ENCODE assay signal across 28 mouse cellular contexts in the genomic region with DNA sequence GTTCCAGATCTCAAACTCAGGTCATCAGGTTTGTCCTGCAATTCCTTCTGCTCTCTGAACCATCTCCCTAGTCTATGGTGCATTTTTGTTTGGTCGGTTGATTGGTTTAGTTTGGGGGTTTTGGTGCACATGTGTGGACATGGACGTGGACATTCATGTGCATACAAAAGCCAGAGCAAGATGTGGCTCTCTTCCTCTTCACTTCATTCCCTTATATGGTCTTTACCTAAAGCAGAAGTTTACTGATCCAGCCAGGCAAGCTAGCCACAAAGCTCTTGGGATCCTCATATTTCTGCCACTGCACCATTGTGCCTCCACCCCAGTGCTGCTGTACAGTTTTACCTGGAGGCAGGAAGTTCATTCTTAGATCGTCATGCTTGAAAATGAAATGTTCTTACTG. TPM values are rescaled to one million over a fixed set of nuclear protein-coding genes. Genes with fewer than 3 reads are reported as not detected.
A peak's percentile ranks its signal among the peaks of the same experiment; 100 is the strongest.
DNase-seq lines count a peak whose midpoint lies in the region; ATAC-seq lines count a peak whose summit lies in the region.
"Had no signal": no experiment of that assay in that cellular context is flagged by ENCODE, and none has a peak within 500 bp of the region (broad histone marks: within the 10 kb centered on the region; RNA-seq: fewer than 3 reads in every experiment).

No protein-coding gene starts in this region.

- H3K9me3 ChIP-seq in heart, embryonic 10.5 days: no peaks in the 10 kb centered on the region
- no peaks in the 10 kb centered on the region for H3K9me3 ChIP-seq in midbrain, embryonic 10.5 days (replicated peaks)
- H3K9me3 ChIP-seq: embryonic facial prominence, embryonic 13.5 days; forebrain, embryonic 10.5 days; forebrain, embryonic 15.5 days; heart, embryonic 15.5 days; intestine, embryonic 15.5 days; midbrain, embryonic 15.5 days had no signal

- H3K4me1 ChIP-seq in heart, embryonic 10.5 days: no peaks in the 10 kb centered on the region
- H3K4me1 ChIP-seq in midbrain, embryonic 10.5 days: no peaks in the 10 kb centered on the region
- H3K4me1 ChIP-seq: embryonic facial prominence, embryonic 13.5 days; forebrain, embryonic 10.5 days; forebrain, embryonic 15.5 days; heart, embryonic 15.5 days; intestine, embryonic 15.5 days; midbrain, embryonic 15.5 days had no signal

- peaks cover 86% of the 10 kb centered on the region for H3K36me3 ChIP-seq in heart, embryonic 10.5 days
- H3K36me3 ChIP-seq in splenic B cell, adult 2 months (ENCODE audit: control insufficient read depth, insufficient read depth, low read length, poor library complexity, severe bottlenecking): 0 out of 2 replicates have a peak, but pooled peaks cover 10% of the 10 kb centered on the region
- H3K36me3 ChIP-seq in midbrain, embryonic 10.5 days: peaks cover 98% of the 10 kb centered on the region
- H3K36me3 ChIP-seq: midbrain, embryonic 15.5 days had no signal

- H3K27ac ChIP-seq in heart, embryonic 10.5 days: no peak overlapping the region
- no peak overlapping the region for H3K27ac ChIP-seq in midbrain, embryonic 10.5 days (replicated peaks)
- H3K27ac ChIP-seq: embryonic facial prominence, embryonic 13.5 days; forebrain, embryonic 10.5 days; forebrain, embryonic 15.5 days; heart, embryonic 15.5 days; intestine, embryonic 15.5 days; kidney, postnatal 0 days; liver, embryonic 14.5 days; midbrain, embryonic 15.5 days had no signal

- H3K4me3 ChIP-seq in heart, embryonic 10.5 days: no peak overlapping the region
- no peak overlapping the region for H3K4me3 ChIP-seq in midbrain, embryonic 10.5 days
- H3K4me3 ChIP-seq: embryonic facial prominence, embryonic 13.5 days; forebrain, embryonic 10.5 days; forebrain, embryonic 15.5 days; heart, embryonic 15.5 days; intestine, embryonic 15.5 days; midbrain, embryonic 15.5 days had no signal

- ATAC-seq in inflammation-experienced regulatory T-cells, adult 6 months: peak; percentile 27
- ATAC-seq: activated CD4-positive, CD25-positive, alpha-beta regulatory T cell, adult 4 months; forebrain, embryonic 15.5 days; hindbrain, embryonic 16.5 days; intestine, embryonic 15.5 days; midbrain, embryonic 15.5 days had no signal

- peak; percentile 81 for DNase-seq in heart, adult 11 months
- DNase-seq in heart, embryonic 10.5 days (ENCODE audit: low spot score): no peak
- DNase-seq in spleen, postnatal 36 days (ENCODE audit: low spot score in 2 of 2): peak; percentile 73 to 74
- no peak for DNase-seq in spleen, postnatal 14 days (ENCODE audit: low spot score in 2 of 2)
- peak; percentile 80 for DNase-seq in splenic B cell, adult 2 months (ENCODE audit: low read depth, low spot score)
- DNase-seq in midbrain, embryonic 10.5 days (ENCODE audit: low spot score): no peak
- no peak for DNase-seq in cerebellum, adult 9-10 months
- DNase-seq: adrenal gland, adult 8-10 months; cerebellum, adult 8-10 months; kidney, adult 8-10 months; kidney, postnatal 4 days; layer of hippocampus, postnatal 36 days; liver; lung, adult 2 months; lung, postnatal 4 days; right cerebral cortex, adult 18-20 months; right cerebral cortex, postnatal 4 days had no signal

- H3K27me3 ChIP-seq in heart, embryonic 10.5 days (ENCODE audit: insufficient read depth, poor library complexity, severe bottlenecking): no peaks in the 10 kb centered on the region
- H3K27me3 ChIP-seq in splenic B cell, adult 2 months (ENCODE audit: control insufficient read depth, insufficient read depth, low read length, poor library complexity, severe bottlenecking): no peaks in the 10 kb centered on the region
- H3K27me3 ChIP-seq in midbrain, embryonic 10.5 days (ENCODE audit: low read depth, poor library complexity, severe bottlenecking): no peaks in the 10 kb centered on the region
- H3K27me3 ChIP-seq: embryonic facial prominence, embryonic 13.5 days; forebrain, embryonic 15.5 days; heart, embryonic 15.5 days; intestine, embryonic 15.5 days; midbrain, embryonic 15.5 days had no signal

- WGBS in heart, embryonic 10.5 days: 91% methylated on average over 3 of the region's 3 CpGs
- 91% methylated on average over 3 of the region's 3 CpGs for WGBS in midbrain, embryonic 10.5 days

RNA-seq across cellular contexts. Expression of a gene that starts 12.6 kb away (rescaled TPM):
- 156 and 161 TPM in 2 replicates for polyA plus RNA-seq in heart, embryonic 10.5 days (2016; fragmentation: Nextera tagmentation; extraction: Ambion mirVana)
- polyA plus RNA-seq in inflammation-experienced regulatory T-cells, adult 6 months (2017; shearing (Covaris generic)): 100 to 1,000 TPM; 271 to 449 (median 425) TPM
- polyA plus RNA-seq in midbrain, embryonic 10.5 days (2016; fragmentation: Nextera tagmentation; extraction: Ambion mirVana): 180 and 183 TPM in 2 replicates

RNA-seq across cellular contexts. Expression of a gene that starts 12.8 kb away (rescaled TPM):
- polyA plus RNA-seq in heart, embryonic 10.5 days (2016; fragmentation: Nextera tagmentation; extraction: Ambion mirVana): 8.1 and 9.6 TPM in 2 replicates
- 100 to 1,000 TPM in 1 of 3 experiments, 10 to 100 TPM in 2; 24.6 to 128 (median 99.2) TPM for polyA plus RNA-seq in inflammation-experienced regulatory T-cells, adult 6 months (2017; shearing (Covaris generic))
- polyA plus RNA-seq in midbrain, embryonic 10.5 days (2016; fragmentation: Nextera tagmentation; extraction: Ambion mirVana): 19.8 and 20.7 TPM in 2 replicates

RNA-seq across cellular contexts. Expression of a gene that starts 27.4 kb away (rescaled TPM):
- 105 and 122 TPM in 2 replicates for polyA plus RNA-seq in heart, embryonic 10.5 days (2016; fragmentation: Nextera tagmentation; extraction: Ambion mirVana)
- polyA plus RNA-seq in inflammation-experienced regulatory T-cells, adult 6 months (2017; shearing (Covaris generic)): 10 to 100 TPM; 23.5 to 40.1 (median 31.3) TPM
- 185 and 208 TPM in 2 replicates for polyA plus RNA-seq in midbrain, embryonic 10.5 days (2016; fragmentation: Nextera tagmentation; extraction: Ambion mirVana)

Comparison
In these comparisons a context has a peak if more than half of its experiments do, and no peak if none do; other contexts are left out.
1. DNase-seq: peak in heart, adult 11 months (single experiment), spleen, postnatal 36 days (2 of 2) and splenic B cell, adult 2 months (single experiment); none in heart, embryonic 10.5 days (single experiment), spleen, postnatal 14 days (0 of 2), midbrain, embryonic 10.5 days (single experiment) and cerebellum, adult 9-10 months (single experiment).